Mouse (Mus musculus) fibroblast of lung, adult 2 months (primary cell): ENCODE results near the gene Gsdma.

Experiments
- DNase-seq: peaks from one replicate; pipeline ENCODE4 v3.0.0-alpha.2; 2011; ENCODE audit warnings: low read depth

The Gsdma gene

GRCm38 (mm10) chr11:98681186-98681585 lies 17.0 kb downstream of the Gsdma start:
- no peak for DNase-seq

DNA sequence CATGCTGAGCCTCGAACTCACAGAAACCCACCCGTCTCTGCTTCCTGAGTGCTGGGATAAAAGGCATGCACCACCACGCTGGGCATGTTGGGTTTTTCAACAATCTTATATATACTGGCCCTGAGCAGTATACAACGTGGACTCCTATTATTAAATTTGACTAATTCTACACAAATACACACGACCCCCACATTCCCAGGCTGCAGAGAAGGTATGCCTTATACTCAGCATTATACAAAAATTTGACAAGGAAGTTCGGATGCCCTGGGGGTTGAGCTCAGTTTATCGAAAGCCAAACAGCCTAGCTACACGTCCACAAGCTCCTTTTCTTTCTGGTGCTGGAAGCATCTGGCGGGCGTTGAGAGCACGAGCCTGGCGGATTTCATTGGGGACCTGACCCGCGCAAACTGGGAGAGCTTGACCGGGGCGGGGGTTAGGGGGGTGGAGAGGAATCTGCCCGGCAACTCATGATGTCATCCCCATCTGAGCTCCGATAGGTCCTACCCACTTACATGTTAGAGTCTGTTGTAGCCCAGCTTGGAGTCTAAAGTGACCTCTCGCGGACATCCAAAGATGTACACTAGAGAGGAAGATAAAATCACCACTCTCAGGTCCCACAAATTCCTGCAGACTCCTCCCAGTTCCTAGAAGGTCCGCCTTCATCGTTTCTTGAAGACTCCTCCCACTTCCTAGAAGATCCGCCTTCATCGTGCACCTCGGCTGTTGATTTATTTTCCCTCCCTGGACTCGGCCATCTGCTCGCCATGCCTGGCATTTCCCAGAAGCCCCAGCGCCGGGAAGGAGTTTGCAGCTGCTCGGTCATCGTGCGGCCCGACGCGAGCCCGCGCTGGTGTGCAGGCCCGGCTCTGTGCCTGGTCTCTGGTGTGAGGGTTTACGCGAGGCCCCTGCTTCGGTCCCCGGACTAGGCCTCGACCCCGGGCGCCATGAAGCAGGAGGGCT lies 17.9 kb downstream of the Gsdma start, which contains the start of gene Psmd3:
Gene Psmd3, plus strand, starts transcription at position 769 of the 960 bp plus-strand sequence.
- DNase-seq = peak; percentile 99

DNA sequence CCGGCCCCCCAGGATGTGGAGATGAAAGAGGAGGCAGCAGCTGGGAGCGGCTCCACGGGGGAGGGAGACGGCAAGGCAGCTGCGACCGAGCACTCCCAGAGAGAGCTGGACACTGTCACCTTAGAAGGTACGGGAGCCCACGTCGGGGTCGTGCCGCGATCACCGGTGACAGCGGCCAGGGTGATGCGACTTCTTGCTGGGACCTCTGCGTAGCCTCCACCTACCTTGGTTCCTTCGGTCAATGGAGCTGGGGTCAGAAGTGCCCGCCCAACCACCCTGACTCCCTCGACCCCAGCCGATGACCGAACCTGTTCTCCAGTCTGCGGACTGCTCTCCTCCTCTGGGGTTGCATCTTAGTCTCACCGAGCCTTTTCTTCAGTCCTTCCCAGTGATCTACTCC lies 18.7 kb downstream of the Gsdma start:
- DNase-seq = no peak

- no peak for DNase-seq
Measured at GRCm38 (mm10) chr11:98685642-98686041, 21.5 kb downstream of the Gsdma start.

DNA sequence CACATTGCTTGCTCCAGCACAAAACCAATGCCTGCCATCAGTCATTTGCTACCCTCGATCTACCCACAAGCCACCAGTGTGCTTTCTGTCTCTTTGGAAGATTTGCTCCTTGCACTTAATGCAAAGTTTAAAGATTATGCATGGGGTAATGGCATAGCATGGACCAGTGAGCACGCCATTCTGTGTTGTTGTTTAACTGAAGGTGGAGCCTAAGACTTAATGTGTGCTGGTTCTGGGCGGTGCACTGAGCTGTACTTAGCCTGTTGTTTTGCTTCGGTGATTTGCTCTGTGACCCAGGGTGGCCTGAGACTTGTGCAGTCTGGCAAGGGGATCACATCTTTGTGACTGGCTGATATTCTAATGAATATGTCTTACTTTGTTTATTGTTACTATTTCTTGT lies 22.8 kb downstream of the Gsdma start:
- DNase-seq = no peak

- no peak for DNase-seq
Measured at GRCm38 (mm10) chr11:98688009-98688408, 23.9 kb downstream of the Gsdma start.

- DNase-seq = no peak
Measured at GRCm38 (mm10) chr11:98693201-98693600, 29.1 kb downstream of the Gsdma start.

DNA sequence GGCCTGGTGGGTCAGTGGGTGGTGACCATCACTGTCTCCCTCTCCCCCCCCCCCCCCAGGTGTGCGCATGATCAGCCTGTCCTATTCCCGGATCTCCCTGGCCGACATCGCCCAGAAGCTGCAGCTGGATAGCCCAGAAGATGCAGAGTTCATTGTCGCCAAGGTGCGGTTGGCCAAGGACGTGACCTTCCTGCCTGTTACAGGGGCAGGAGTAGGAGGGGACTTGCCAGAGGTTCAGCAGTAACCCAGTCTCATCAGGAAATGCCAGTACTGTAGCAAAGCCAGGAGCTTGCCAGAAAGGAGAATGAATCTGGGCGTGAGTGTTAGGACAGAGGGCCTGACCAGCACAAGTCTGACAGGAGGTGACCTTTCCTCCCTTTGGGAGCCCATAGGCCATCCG lies 29.6 kb downstream of the Gsdma start:
- no peak for DNase-seq

GRCm38 (mm10) chr11:98694301-98694700 lies 30.1 kb downstream of the Gsdma start:
- DNase-seq = no peak

DNA sequence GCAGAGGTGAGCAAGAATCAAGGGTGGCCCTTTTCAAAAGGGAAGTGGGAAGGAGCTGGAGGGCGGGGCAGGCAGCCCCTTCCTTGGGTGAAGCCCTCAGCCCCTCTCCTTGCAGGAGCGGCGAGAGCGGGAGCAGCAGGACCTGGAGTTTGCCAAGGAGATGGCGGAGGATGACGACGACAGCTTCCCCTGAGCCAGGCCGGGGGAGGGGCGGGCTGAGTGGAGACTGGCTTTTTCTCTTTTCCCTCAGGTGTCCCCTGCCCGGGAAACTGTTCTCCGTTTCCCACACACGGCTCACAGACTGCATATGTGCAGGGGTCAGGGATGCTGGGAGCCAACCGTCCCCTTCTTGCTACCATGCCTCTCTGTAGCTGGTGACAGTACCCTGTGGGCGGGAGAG lies 31.3 kb downstream of the Gsdma start:
- DNase-seq = no peak

GRCm38 (mm10) chr11:98696454-98697216 lies 32.5 kb downstream of the Gsdma start:
- DNase-seq = no peak

GRCm38 (mm10) chr11:98697225-98697624 lies 33.1 kb downstream of the Gsdma start:
- no peak for DNase-seq

- no peak for DNase-seq
Measured at GRCm38 (mm10) chr11:98698849-98699640, 34.9 kb downstream of the Gsdma start.

DNA sequence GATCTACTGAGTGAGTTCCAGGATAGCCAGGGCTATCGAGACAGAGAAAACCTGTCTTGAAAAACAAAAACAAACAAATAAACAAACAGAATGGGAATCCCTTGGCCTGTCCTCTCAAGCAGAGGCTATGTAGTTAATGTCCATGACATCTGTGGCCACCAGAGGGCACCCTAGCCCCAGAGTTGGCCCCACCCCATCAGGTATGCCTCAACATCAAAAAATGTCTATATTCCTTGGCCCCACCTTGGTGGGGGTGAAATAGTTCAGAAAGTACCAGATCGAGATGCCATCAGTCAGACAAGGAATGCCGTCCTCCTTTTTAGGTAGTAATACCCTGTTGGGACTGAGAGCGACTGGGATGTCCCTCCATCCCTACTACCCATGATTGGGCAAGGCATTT lies 35.8 kb downstream of the Gsdma start:
- DNase-seq = no peak

DNA sequence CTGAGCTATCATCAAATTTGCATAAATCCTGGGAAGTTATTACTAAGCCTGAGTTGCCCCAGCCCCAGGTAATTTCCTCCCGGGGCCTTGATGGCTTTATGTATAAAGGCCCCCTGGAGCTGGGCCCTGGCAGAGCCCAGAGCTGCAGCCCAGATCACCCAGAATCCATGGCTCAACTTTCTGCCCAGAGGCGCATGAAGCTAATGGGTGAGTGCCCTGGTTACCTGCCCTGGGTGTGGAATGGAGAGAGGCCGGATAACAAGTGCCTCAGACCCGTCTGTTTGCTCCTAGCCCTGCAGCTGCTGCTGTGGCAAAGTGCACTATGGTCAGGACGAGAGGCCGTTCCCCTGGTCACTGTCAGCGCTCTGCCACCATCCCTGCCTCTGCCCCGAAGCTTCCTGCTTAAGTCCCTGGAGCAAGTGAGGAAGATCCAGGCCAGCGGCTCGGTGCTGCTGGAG lies 37.1 kb downstream of the Gsdma start, which contains the start of gene Csf3:
Gene Csf3, plus strand, starts transcription at position 51 of the 458 bp plus-strand sequence.
- DNase-seq = no peak

GRCm38 (mm10) chr11:98702323-98702722 lies 38.2 kb downstream of the Gsdma start:
- no peak for DNase-seq

GRCm38 (mm10) chr11:98705021-98705420 lies 40.9 kb downstream of the Gsdma start:
- no peak for DNase-seq

DNA sequence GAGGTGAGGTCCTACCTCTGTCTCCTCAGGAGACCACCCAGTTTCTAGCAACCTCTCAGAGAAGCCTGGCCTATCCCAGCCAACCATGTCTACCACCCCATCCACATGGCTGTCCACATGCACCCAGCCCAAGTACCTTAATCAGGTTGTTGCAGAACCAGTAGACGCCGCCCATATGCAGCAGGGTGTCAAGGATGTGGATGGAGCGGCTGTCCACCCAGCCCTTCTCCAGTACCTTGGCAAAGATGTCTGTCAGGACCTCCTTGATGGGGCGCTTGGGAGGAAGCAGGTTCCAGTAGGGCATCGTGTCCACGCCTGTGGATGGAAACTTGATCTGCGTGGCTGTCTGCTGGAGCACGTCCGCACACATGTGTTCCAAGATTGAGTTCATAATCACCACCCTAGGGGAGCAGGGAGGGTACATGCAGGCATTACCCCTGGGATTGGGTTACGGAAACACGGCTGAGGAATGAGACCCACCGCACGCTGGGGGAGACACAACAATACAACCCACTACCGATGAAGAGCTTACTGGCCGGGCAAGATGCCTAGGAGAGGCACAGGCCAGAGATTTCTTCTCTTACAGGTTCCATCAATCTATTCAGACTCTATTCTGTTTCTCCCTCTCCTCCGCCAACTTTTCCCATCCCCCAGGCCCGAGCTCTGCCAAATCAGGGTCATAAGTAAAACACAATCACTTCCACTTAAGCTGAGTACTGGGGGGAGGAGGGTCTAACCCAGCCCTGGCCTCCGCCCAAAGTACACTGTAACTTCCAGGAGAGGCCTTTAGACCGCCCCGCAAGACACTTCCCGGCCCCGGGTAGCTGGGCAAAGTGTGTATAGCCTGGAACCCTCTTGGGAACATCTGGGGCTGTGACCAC lies 43.5 kb downstream of the Gsdma start:
- no peak for DNase-seq

- no peak for DNase-seq
Measured at GRCm38 (mm10) chr11:98708282-98708956, 44.3 kb downstream of the Gsdma start.

GRCm38 (mm10) chr11:98709001-98709741 lies 45.0 kb downstream of the Gsdma start:
- no peak for DNase-seq
